Mouse (Mus musculus): ENCODE data around the gene Asna1.
A peak's percentile ranks its signal among the peaks of the same experiment; 100 is the strongest.

The Asna1 gene

GRCm38 (mm10) chr8:84973803-84974542, 51.1 kb downstream of the Asna1 start:
- peak; percentile 86 for DNase-seq (ENCODE audit: low read depth)

- DNase-seq (ENCODE audit: low read depth), result no peak
Observed at GRCm38 (mm10) chr8:84973079-84973478, 52.0 kb downstream of the Asna1 start.

GRCm38 (mm10) chr8:84970913-84971312, 54.2 kb downstream of the Asna1 start:
- DNase-seq (ENCODE audit: low read depth), result no peak

- DNase-seq (ENCODE audit: low read depth), result no peak
Observed at GRCm38 (mm10) chr8:84970135-84970790, 54.8 kb downstream of the Asna1 start.

- peak; percentile 83 for DNase-seq (ENCODE audit: low read depth)
Observed at GRCm38 (mm10) chr8:84969241-84970134, 55.6 kb downstream of the Asna1 start, which contains the start of the genes Gm49661, Prdx2 and Rnaseh2a. Gene Gm49661 (minus strand): TSS chr8:84969433. Gene Prdx2 (plus strand): TSS chr8:84969587. Gene Rnaseh2a (minus strand): TSS chr8:84969767.

- DNase-seq (ENCODE audit: low read depth), result no peak
Observed at GRCm38 (mm10) chr8:84968650-84969049, 56.4 kb downstream of the Asna1 start.

All from induced T-regulatory cell, adult 2 months (primary cell).